Mouse (Mus musculus) neutrophil, adult 65 days (primary cell): ENCODE results near the gene Kcnk5. TPM values are rescaled to one million over a fixed set of nuclear protein-coding genes. Genes with fewer than 3 reads are reported as not detected.

Source experiments
- total RNA-seq: library from RNA; stranded (reverse); gene quantifications from 2 replicates; pipeline ENCODE4 v1.2.4, GENCODE M21; 2023

Kcnk5 gene
- not detected in 2 replicates for total RNA-seq

GRCm38 (mm10) chr14:20181466-20181921 is at the start of gene Kcnk5:
Gene Kcnk5, minus strand, starts transcription at chr14:20181809.

GRCm38 (mm10) chr14:20138484-20139355 is 42.9 kb downstream of the Kcnk5 start, which contains the start of gene Saysd1:
Gene Saysd1, minus strand, starts transcription at chr14:20138534.

Other genes starting within 250 kb of the Kcnk5 start
- gene Gng2, start 204.2 kb downstream of the Kcnk5 start, total RNA-seq, result 120 and 131 TPM in 2 replicates
- 0.43 and 1.1 TPM in 2 replicates for gene Saysd1, start 43.3 kb downstream of the Kcnk5 start, total RNA-seq
- gene Kcnk16, start 87.4 kb upstream of the Kcnk5 start, total RNA-seq, result not detected in 2 replicates
- 4.8 and 12.4 TPM in 2 replicates for gene Nudt13, start 112.9 kb upstream of the Kcnk5 start, total RNA-seq
- 15.8 and 17.2 TPM in 2 replicates for gene Ecd, start 166.3 kb upstream of the Kcnk5 start, total RNA-seq
- gene Fam149b, start 166.4 kb upstream of the Kcnk5 start, total RNA-seq, result 17.1 and 18.2 TPM in 2 replicates
- 33.3 and 35.2 TPM in 2 replicates for gene Dnajc9, start 207.1 kb upstream of the Kcnk5 start, total RNA-seq
- gene Mrps16, start 211.8 kb upstream of the Kcnk5 start, total RNA-seq, result 17.7 and 23.3 TPM in 2 replicates